Mouse (Mus musculus) brain, embryonic 14.5 days (tissue): Measurements from ENCODE around the gene Tnfsf14.

Experiments used
- CTCF ChIP-seq: fragments of 200-500 bp; IDR thresholded peaks from 2 replicates; pipeline ENCODE4 v1.5.1; 2012; ENCODE audit warnings: inconsistent platforms, mild to moderate bottlenecking, moderate library complexity, borderline replicate concordance; ENCODE audit not compliant: insufficient read depth, insufficient read length; ENCODE audit errors: extremely low read depth
- POLR2A ChIP-seq: fragments of 200-500 bp; IDR thresholded peaks from 2 replicates; pipeline ENCODE4 v1.6.1; 2012; ENCODE audit warnings: mild to moderate bottlenecking, inconsistent platforms, borderline replicate concordance; ENCODE audit not compliant: poor library complexity, insufficient read depth, insufficient read length, severe bottlenecking; ENCODE audit errors: extremely low read depth

DNA sequence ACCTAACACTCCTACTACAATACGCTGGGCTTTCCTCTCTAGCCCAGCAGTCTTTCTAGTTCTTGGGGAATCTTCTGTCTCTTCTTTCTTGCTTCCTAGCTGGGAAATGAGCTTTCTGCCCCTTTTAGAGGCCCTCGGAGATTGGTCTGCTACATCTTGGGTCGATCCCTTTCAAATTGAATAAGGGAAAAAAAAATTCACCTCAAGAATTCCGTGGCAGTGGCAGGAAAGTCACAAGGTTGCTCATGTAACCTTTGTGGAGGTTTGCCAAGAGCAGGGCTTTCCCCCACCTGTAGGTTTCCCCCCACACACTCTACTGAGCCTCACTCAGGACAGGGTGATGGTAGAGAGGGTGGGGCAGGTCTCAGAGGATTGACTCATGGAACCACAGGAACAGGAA, 40.2 kb downstream of the Tnfsf14 start:
- no peak for TF ChIP-seq CTCF
- no peak for TF ChIP-seq POLR2A
